In genomic region chr11:52003505-52003771, GRCm38 (mm10) we compare ENCODE assay signal across 8 mouse cellular contexts. TPM values are rescaled to one million over a fixed set of nuclear protein-coding genes. Genes with fewer than 3 reads are reported as not detected.
DNase-seq lines count a peak whose midpoint lies in the region; ATAC-seq and TF ChIP-seq lines count a peak whose summit lies in the region.

No protein-coding gene starts in this region.

- peak overlapping the region; percentile 86 for H3K9ac ChIP-seq in heart, embryonic 14.5 days (ENCODE audit: low read length)
- H3K9ac ChIP-seq in ES-E14 (ENCODE audit: insufficient read depth, low read depth, low read length, poor library complexity, severe bottlenecking): peak overlapping the region; percentile 90

- peak overlapping the region; percentile 96 to 98 for H3K27ac ChIP-seq in heart, embryonic 14.5 days (replicated peaks in 1 of 2; ENCODE audit: control insufficient read depth in 1 of 2, insufficient read depth in 1 of 2, low read depth in 2 of 2, low read length in 2 of 2)
- peak overlapping the region; percentile 91; the same call in 1 of the 2 replicates for H3K27ac ChIP-seq in ES-E14 (ENCODE audit: insufficient read depth, low read depth, low read length, poor library complexity, severe bottlenecking)
- peak overlapping the region; percentile 92 for H3K27ac ChIP-seq in midbrain, embryonic 10.5 days (replicated peaks)

- peak overlapping the region; percentile 75; a peak in 3 of 4 replicates for H3K4me3 ChIP-seq in heart, embryonic 14.5 days (ENCODE audit: control insufficient read depth in 1 of 2, insufficient read depth in 1 of 2, low read depth in 1 of 2, low read length in 2 of 2)
- peak overlapping the region; percentile 84 to 96 for H3K4me3 ChIP-seq in ES-E14 (ENCODE audit: insufficient read depth in 1 of 2, low read depth in 1 of 2, low read length in 2 of 2, poor library complexity in 1 of 2, severe bottlenecking in 1 of 2)
- peak overlapping the region; percentile 69 for H3K4me3 ChIP-seq in midbrain, embryonic 10.5 days

- DNase-seq in heart, adult 18-20 months: no peak
- DNase-seq in ES-E14 (ENCODE audit: low read depth, low spot score): no peak
- DNase-seq in forelimb bud, embryonic 11.5 days (ENCODE audit: low read depth, low spot score): peak; percentile 21
- no peak for DNase-seq in midbrain, embryonic 10.5 days (ENCODE audit: low spot score)
- DNase-seq in cerebellum, postnatal 25 days: no peak
- no peak for DNase-seq in cerebellum, adult 9-11 months
- DNase-seq in spleen, postnatal 10 days (ENCODE audit: low spot score in 2 of 2): no peak

- H3K9me3 ChIP-seq in heart, embryonic 14.5 days (ENCODE audit: control insufficient read depth, low read length): no peaks in the 10 kb centered on the region
- H3K9me3 ChIP-seq in ES-E14 (ENCODE audit: control insufficient read depth, insufficient read depth, low read depth, low read length): no peaks in the 10 kb centered on the region
- H3K9me3 ChIP-seq in midbrain, embryonic 10.5 days (replicated peaks): no peaks in the 10 kb centered on the region

- peak overlapping the region; percentile 87 for H3K4me2 ChIP-seq in heart, embryonic 14.5 days (ENCODE audit: low read length)

- H3K36me3 ChIP-seq in heart, embryonic 14.5 days (ENCODE audit: control insufficient read depth, insufficient read depth, low read length): no peaks in the 10 kb centered on the region
- no peaks in the 10 kb centered on the region for H3K36me3 ChIP-seq in ES-E14 (ENCODE audit: control insufficient read depth, insufficient read depth, low read length, poor library complexity, severe bottlenecking)
- 0 out of 2 replicates have a peak, but pooled peaks cover 4% of the 10 kb centered on the region for H3K36me3 ChIP-seq in midbrain, embryonic 10.5 days

- H3K4me1 ChIP-seq in heart, embryonic 14.5 days (ENCODE audit: control insufficient read depth in 2 of 2, insufficient read depth in 2 of 2, low read length in 2 of 2): peaks cover 0 to 34% of the 10 kb centered on the region in 2 experiments; a peak in 3 of 4 replicates
- H3K4me1 ChIP-seq in ES-E14 (ENCODE audit: control insufficient read depth in 2 of 2, insufficient read depth in 2 of 2, low read length in 2 of 2, poor library complexity in 1 of 2): peaks cover 4 to 7% of the 10 kb centered on the region in 2 experiments; a peak in 3 of 4 replicates
- H3K4me1 ChIP-seq in midbrain, embryonic 10.5 days: peaks cover 51% of the 10 kb centered on the region

- no peaks in the 10 kb centered on the region for H3K27me3 ChIP-seq in heart, embryonic 14.5 days (ENCODE audit: control insufficient read depth, insufficient read depth, low read length)
- no peaks in the 10 kb centered on the region for H3K27me3 ChIP-seq in midbrain, embryonic 10.5 days (ENCODE audit: low read depth, poor library complexity, severe bottlenecking)

- in situ Hi-C loops in ES-E14 (cut with MboI; ENCODE audit: low sequenced_read_pairs in 2 of 2, unreplicated experiment in 2 of 2): no loop called here

- 12% methylated on average over 4 of the region's 4 CpGs for WGBS in heart, embryonic 14.5 days
- WGBS in midbrain, embryonic 10.5 days: 23% methylated on average over 4 of the region's 4 CpGs

- ATAC-seq in heart, embryonic 14.5 days (ENCODE audit: insufficient number of reproducible peaks, insufficient read depth, low FRiP score, low read depth): no peak

TF ChIP-seq in ES-E14, 5 proteins besides CTCF, POLR2A, EP300 and RAD21:
- 0 out of 2 replicates have a peak, but pooled peaks have one; percentile 13 for TF ChIP-seq HCFC1 (IDR thresholded peaks at IDR 0.05; ENCODE audit: borderline replicate concordance, insufficient read depth, low read length)
- TF ChIP-seq ZC3H11A (IDR thresholded peaks at IDR 0.05; ENCODE audit: borderline replicate concordance, low read depth, low read length): no peak

RNA-seq across cellular contexts. Expression of gene Cdkl3, which starts 0.6 kb away (rescaled TPM):
- 9.1 and 10.1 TPM in 2 replicates for polyA plus RNA-seq in heart, embryonic 14.5 days (2014; fragmentation: Nextera tagmentation; extraction: Ambion mirVana)
- total RNA-seq in heart, adult 18-20 months (2021): 1 to 10 TPM; 3.6 to 5.1 TPM
- 3.6 and 4.6 TPM in 2 replicates for total RNA-seq in ES-E14 (2012; rRNA removed)
- polyA plus RNA-seq in midbrain, embryonic 10.5 days (2016; fragmentation: Nextera tagmentation; extraction: Ambion mirVana): 9.5 and 13.3 TPM in 2 replicates

RNA-seq across cellular contexts. Expression of gene Ube2b, which starts 2.9 kb away (rescaled TPM):
- polyA plus RNA-seq in heart, embryonic 14.5 days (2014; fragmentation: Nextera tagmentation; extraction: Ambion mirVana): 187 and 193 TPM in 2 replicates
- 100 to 1,000 TPM; 265 to 312 TPM for total RNA-seq in heart, adult 18-20 months (2021)
- 47.9 and 58.3 TPM in 2 replicates for total RNA-seq in ES-E14 (2012; rRNA removed)
- 202 and 209 TPM in 2 replicates for polyA plus RNA-seq in midbrain, embryonic 10.5 days (2016; fragmentation: Nextera tagmentation; extraction: Ambion mirVana)

RNA-seq across cellular contexts. Expression of gene Cdkn2aipnl, which starts 36.0 kb away (rescaled TPM):
- 68.5 and 69.3 TPM in 2 replicates for polyA plus RNA-seq in heart, embryonic 14.5 days (2014; fragmentation: Nextera tagmentation; extraction: Ambion mirVana)
- total RNA-seq in heart, adult 18-20 months (2021): 10 to 100 TPM; 10.5 to 11.3 TPM
- total RNA-seq in ES-E14 (2012; rRNA removed): 49.4 and 61.7 TPM in 2 replicates
- 141 and 142 TPM in 2 replicates for polyA plus RNA-seq in midbrain, embryonic 10.5 days (2016; fragmentation: Nextera tagmentation; extraction: Ambion mirVana)
